Mouse (Mus musculus) ES-Bruce4 (cell line): ENCODE measurements around the gene Zfp740.

Experiments used
- CTCF ChIP-seq: IDR thresholded peaks from one replicate; pipeline ENCODE4 v1.8.1; 2011; ENCODE audit warnings: low read depth, low read length
- EP300 ChIP-seq: IDR thresholded peaks from 2 replicates; pipeline ENCODE4 v1.6.1; 2011; ENCODE audit warnings: low read depth, low read length; ENCODE audit not compliant: insufficient read depth
- POLR2A ChIP-seq: IDR thresholded peaks from one replicate; pipeline ENCODE4 v1.8.1; 2011; ENCODE audit warnings: low read length; ENCODE audit not compliant: insufficient read depth

DNA sequence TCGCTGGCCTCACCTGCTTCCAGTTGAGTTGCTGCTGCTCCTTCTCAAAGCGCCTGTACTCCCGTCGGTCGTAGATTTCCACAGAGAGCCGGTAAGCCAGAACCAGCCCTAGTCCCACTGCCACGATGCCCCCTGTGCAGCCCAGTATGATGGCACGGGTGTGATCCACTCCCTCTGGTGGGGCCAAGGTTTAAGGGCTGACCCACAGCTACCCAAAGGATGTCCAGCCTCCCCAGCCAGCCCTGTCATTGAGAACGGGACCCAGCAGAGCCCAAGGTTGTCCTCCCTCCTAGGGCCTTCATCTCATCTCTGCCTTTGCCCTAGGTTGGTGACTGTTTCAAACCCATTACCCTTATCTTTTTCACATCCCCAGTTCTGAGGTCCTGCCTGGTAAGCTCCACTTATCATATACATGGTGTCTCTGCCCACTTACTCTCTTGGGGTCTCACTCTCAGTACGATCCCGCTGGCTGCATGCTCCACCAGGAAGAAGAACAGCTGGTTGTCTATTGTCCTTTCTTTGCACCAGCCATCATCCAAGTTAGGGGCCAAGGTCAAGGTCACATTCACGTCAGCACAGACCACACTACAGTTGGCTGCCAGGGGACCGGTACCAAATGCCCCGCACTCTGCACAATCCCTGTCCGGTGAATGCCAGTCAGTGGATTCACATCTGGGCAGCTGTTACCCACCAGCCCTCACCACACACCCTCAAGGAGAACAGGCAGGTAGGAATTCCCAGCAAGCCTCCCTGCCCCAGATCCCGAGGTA is 13.6 kb downstream of the Zfp740 start:
- no peak for TF ChIP-seq POLR2A
- no peak for TF ChIP-seq CTCF
- 0 out of 2 replicates have a peak, but pooled peaks have one; percentile 53 for TF ChIP-seq EP300
